Mouse (Mus musculus) liver, embryonic 16.5 days (tissue): ENCODE results near the gene Trub2. TPM values are rescaled to one million over a fixed set of nuclear protein-coding genes. Genes with fewer than 3 reads are reported as not detected.

Experiments
- ATAC-seq: fragments of 200-750 bp; cut with Nextera tagmentation; 2 replicates; pipeline ENCODE4 v1.8.0; 2017; ENCODE audit warnings: low read depth, mild to moderate bottlenecking, moderate number of reproducible peaks, moderate library complexity
- H3K27ac ChIP-seq: fragments of 300-500 bp; sonication (generic); 2 replicates; pipeline ENCODE4 v1.5.1; 2014; ENCODE audit warnings: mild to moderate bottlenecking, low read length
- H3K27me3 ChIP-seq: fragments of 300-500 bp; sonication (generic); 2 replicates; pipeline ENCODE4 v1.6.1; 2014; ENCODE audit warnings: low read depth, low read length, mixed read lengths; ENCODE audit not compliant: control insufficient read depth, insufficient read depth
- H3K36me3 ChIP-seq: fragments of 300-500 bp; sonication (generic); 2 replicates; pipeline ENCODE4 v1.6.1; 2014; ENCODE audit warnings: mild to moderate bottlenecking; ENCODE audit not compliant: control insufficient read depth, insufficient read depth
- H3K4me1 ChIP-seq: fragments of 300-500 bp; sonication (generic); 2 replicates; pipeline ENCODE4 v1.6.1; 2014; ENCODE audit warnings: low read depth, low read length, mixed read lengths; ENCODE audit not compliant: control insufficient read depth
- H3K4me2 ChIP-seq: fragments of 300-500 bp; sonication (generic); 2 replicates; pipeline ENCODE4 v1.6.1; 2014; ENCODE audit warnings: low read depth, low read length, mixed read lengths
- H3K4me3 ChIP-seq: fragments of 300-500 bp; sonication (generic); 2 replicates; pipeline ENCODE4 v1.5.1; 2014; ENCODE audit warnings: low read depth, mild to moderate bottlenecking, low read length
- H3K9ac ChIP-seq: fragments of 300-500 bp; sonication (generic); 2 replicates; pipeline ENCODE4 v1.6.1; 2014; ENCODE audit warnings: low read depth, low read length
- H3K9me3 ChIP-seq: fragments of 300-500 bp; sonication (generic); replicated peaks from 2 replicates; pipeline ENCODE4 v1.6.1; 2016; ENCODE audit warnings: low read length; ENCODE audit not compliant: control insufficient read depth
- WGBS: fragments of 180-500 bp; shearing (Covaris S2); extraction: QIAGEN DNeasy Blood & Tissue Kit; methylation state at CpG from one replicate; pipeline ENCODE4 v1.1.7; 2014; ENCODE audit not compliant: insufficient replicate concordance; 5-methylcytosine and 5-hydroxymethylcytosine counted together
- polyA plus RNA-seq: library from polyadenylated mRNA; unstranded; fragments of >200 nt; fragmentation: Nextera tagmentation; extraction: Ambion mirVana; gene quantifications from 2 replicates; pipeline ENCODE4 v1.2.1, GENCODE M21; 2015

Gene Trub2
- polyA plus RNA-seq, 1 experiment from 2014 or later = 13.1 TPM

GRCm38 (mm10) chr2:29819363-29819762, 31.1 kb upstream of the Trub2 start:
- no peak overlapping the region; the same call in 1 of the 2 replicates for H3K9ac ChIP-seq
- WGBS = 34% methylated on average over 2 of the region's 2 CpGs
- H3K27me3 ChIP-seq = no peaks in the 10 kb centered on the region
- peaks cover 16% of the 10 kb centered on the region for H3K4me1 ChIP-seq
- H3K4me2 ChIP-seq = peak overlapping the region; percentile 86
- H3K9me3 ChIP-seq = no peaks in the 10 kb centered on the region
- H3K36me3 ChIP-seq = no peaks in the 10 kb centered on the region
- no peak overlapping the region for H3K27ac ChIP-seq
- peak overlapping the region; percentile 62; the same call in 1 of the 2 replicates for H3K4me3 ChIP-seq
- ATAC-seq = no peak

GRCm38 (mm10) chr2:29817426-29818232, 29.3 kb upstream of the Trub2 start:
- WGBS = 42% methylated on average over 8 of the region's 8 CpGs
- H3K27me3 ChIP-seq = no peaks in the 10 kb centered on the region
- H3K9ac ChIP-seq = no peak overlapping the region
- peaks cover 16% of the 10 kb centered on the region for H3K4me1 ChIP-seq
- ATAC-seq = peak; percentile 52
- no peaks in the 10 kb centered on the region for H3K9me3 ChIP-seq
- no peak overlapping the region for H3K27ac ChIP-seq
- H3K36me3 ChIP-seq = no peaks in the 10 kb centered on the region
- no peak overlapping the region for H3K4me2 ChIP-seq
- no peak overlapping the region for H3K4me3 ChIP-seq

- H3K4me1 ChIP-seq = peaks cover 16% of the 10 kb centered on the region
- no peaks in the 10 kb centered on the region for H3K27me3 ChIP-seq
- ATAC-seq = no peak
- H3K36me3 ChIP-seq = no peaks in the 10 kb centered on the region
- WGBS = 65% methylated on average over 11 of the region's 11 CpGs
- H3K27ac ChIP-seq = no peak overlapping the region
- H3K9me3 ChIP-seq = no peaks in the 10 kb centered on the region
- no peak overlapping the region for H3K4me3 ChIP-seq
- H3K9ac ChIP-seq = no peak overlapping the region
- H3K4me2 ChIP-seq = no peak overlapping the region
Measured at GRCm38 (mm10) chr2:29815678-29816371, 27.5 kb upstream of the Trub2 start.

- no peaks in the 10 kb centered on the region; the same call in 1 of the 2 replicates for H3K27me3 ChIP-seq
- peaks cover 8% of the 10 kb centered on the region for H3K4me1 ChIP-seq
- H3K36me3 ChIP-seq = no peaks in the 10 kb centered on the region
- H3K9ac ChIP-seq = peak overlapping the region; percentile 66
- ATAC-seq = no peak
- WGBS = 30% methylated on average over 6 of the region's 6 CpGs
- no peak overlapping the region for H3K27ac ChIP-seq
- H3K4me2 ChIP-seq = peak overlapping the region; percentile 86
- H3K9me3 ChIP-seq = no peaks in the 10 kb centered on the region
- H3K4me3 ChIP-seq = peak overlapping the region; percentile 72
Measured at GRCm38 (mm10) chr2:29803400-29803831, 15.1 kb upstream of the Trub2 start.

GRCm38 (mm10) chr2:29802827-29803201, 14.5 kb upstream of the Trub2 start:
- ATAC-seq = no peak; the same call in none of the 2 replicates
- no peak overlapping the region for H3K27ac ChIP-seq
- WGBS = under 1% methylated on average over 38 of the region's 39 CpGs

GRCm38 (mm10) chr2:29802075-29802826, 13.9 kb upstream of the Trub2 start, which contains the start of gene Slc27a4:
Gene Slc27a4 (plus strand): TSS chr2:29802634.
- Histone ChIP-seq H3K4me1 (peaks cover 8% of the 10 kb centered on the region), H3K27me3 (no peaks in the 10 kb centered on the region; the same call in 1 of the 2 replicates), H3K4me3 (peak within 1 kb of the TSS; percentile 72), H3K27ac (no peak within 1 kb of the TSS), H3K9me3 (no peaks in the 10 kb centered on the region), H3K9ac (peak within 1 kb of the TSS; percentile 66), H3K4me2 (peak within 1 kb of the TSS; percentile 86), H3K36me3 (no peaks in the 10 kb centered on the region)
- 4% methylated on average over 27 of the region's 28 CpGs for WGBS
- peak; percentile 99 for ATAC-seq

More at GRCm38 (mm10) chr2:29802827-29803201, 14.5 kb upstream of the Trub2 start:
- Histone ChIP-seq H3K4me2 (peak overlapping the region; percentile 86), H3K4me1 (peaks cover 8% of the 10 kb centered on the region), H3K9ac (peak overlapping the region; percentile 66), H3K36me3 (no peaks in the 10 kb centered on the region), H3K4me3 (peak overlapping the region; percentile 72), H3K9me3 (no peaks in the 10 kb centered on the region), H3K27me3 (no peaks in the 10 kb centered on the region; the same call in 1 of the 2 replicates)

GRCm38 (mm10) chr2:29792772-29793487, 4.6 kb upstream of the Trub2 start:
- Histone ChIP-seq H3K4me3 (no peak overlapping the region), H3K4me1 (peaks cover 8% of the 10 kb centered on the region), H3K9ac (no peak overlapping the region), H3K27ac (no peak overlapping the region), H3K9me3 (no peaks in the 10 kb centered on the region), H3K36me3 (no peaks in the 10 kb centered on the region), H3K27me3 (no peaks in the 10 kb centered on the region), H3K4me2 (no peak overlapping the region)
- ATAC-seq = no peak
- 78% methylated on average over 2 of the region's 2 CpGs for WGBS
